Mouse (Mus musculus): ENCODE data around the gene Top2a. TPM values are rescaled to one million over a fixed set of nuclear protein-coding genes. Genes with fewer than 3 reads are reported as not detected.
"Not testable (repeated sequence)": the region's sequence is repeated elsewhere in the genome, so short reads cannot be mapped to it uniquely, and the experiment has no call there.

Top2a gene
- total and polyA plus RNA-seq, 3 experiments, result 385 to 444 (median 400) TPM

DNA sequence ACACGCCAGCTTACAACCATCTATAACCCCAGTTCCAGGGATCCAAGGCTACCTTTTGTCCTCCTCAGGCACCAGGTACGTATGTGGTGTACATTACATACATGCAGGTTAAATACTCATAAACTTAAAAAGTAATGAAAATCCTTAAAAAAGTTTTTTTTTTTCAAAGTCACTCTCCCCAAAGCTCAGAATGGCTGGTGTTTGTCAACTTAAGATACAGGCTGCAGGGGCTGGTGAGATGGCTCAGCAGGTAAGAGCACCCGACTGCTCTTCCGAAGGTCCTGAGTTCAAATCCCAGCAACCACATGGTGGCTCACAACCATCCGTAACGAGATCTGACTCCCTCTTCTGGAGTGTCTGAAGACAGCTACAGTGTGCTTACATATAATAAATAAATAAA, 35.7 kb downstream of the Top2a start:
- DNase-seq (ENCODE audit: extremely low read depth); H3K27ac ChIP-seq (ENCODE audit: insufficient read depth, low read depth); in situ Hi-C loops (cut with MboI; ENCODE audit: low pct_ligation_motif_present, low pct_unique_long_range_greater_than_20kb, low sequenced_read_pairs); H3K4me2 ChIP-seq (ENCODE audit: insufficient read depth, low read depth, poor library complexity, severe bottlenecking); H3K9me3 ChIP-seq (replicated peaks; ENCODE audit: low read length); H3K4me1 ChIP-seq (ENCODE audit: control insufficient read depth in 1 of 2, insufficient read depth in 2 of 2); H3K79me2 ChIP-seq (replicated peaks; ENCODE audit: control insufficient read depth, extremely low read depth, insufficient read depth, poor library complexity, severe bottlenecking); H3K4me3 ChIP-seq (replicated peaks in 1 of 3; ENCODE audit: low read depth in 2 of 3, low read length in 2 of 3, poor library complexity in 1 of 3); dilution Hi-C loops (cut with MboI; ENCODE audit: extremely low pct_ligation_motif_present, extremely low pct_unique_long_range_greater_than_20kb, low sequenced_read_pairs); H3K9ac ChIP-seq (ENCODE audit: insufficient read depth, low read depth); H3K27me3 ChIP-seq (replicated peaks): not testable (repeated sequence)
- peaks cover 29 to 57% of the 10 kb centered on the region in 2 experiments for H3K36me3 ChIP-seq (replicated peaks in 1 of 2; ENCODE audit: control insufficient read depth in 1 of 2, insufficient read depth in 1 of 2, low read length in 1 of 2)
- TF ChIP-seq TBP (conservative IDR thresholded peaks at IDR 0.05; ENCODE audit: low read depth, low read length), result 0 out of 2 replicates have a peak, but pooled peaks have one; percentile 53

DNA sequence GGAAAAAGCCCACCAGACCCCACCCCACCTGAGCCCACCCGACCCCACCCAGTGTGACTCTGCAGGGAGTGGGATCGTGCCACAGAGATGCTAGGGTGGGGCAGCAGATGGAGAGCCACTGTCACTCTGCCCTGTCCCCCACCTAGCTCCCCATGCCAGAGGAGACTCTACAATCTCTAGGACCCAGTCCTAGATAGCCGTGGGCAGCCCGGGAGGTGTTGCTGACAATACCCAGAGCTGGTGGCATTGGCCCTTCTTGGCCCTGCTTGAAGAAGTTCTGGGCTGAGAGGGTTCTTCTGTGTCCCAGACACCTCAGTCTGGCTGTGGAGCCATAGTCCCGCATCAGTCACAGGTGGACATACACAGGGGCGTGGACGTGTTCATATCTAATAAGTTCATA, 38.4 kb downstream of the Top2a start:
- Histone ChIP-seq H3K79me2 (replicated peaks; ENCODE audit: control insufficient read depth, extremely low read depth, insufficient read depth, poor library complexity, severe bottlenecking) (no peaks in the 10 kb centered on the region), H3K27ac (ENCODE audit: insufficient read depth, low read depth) (no peak overlapping the region), H3K36me3 (replicated peaks in 1 of 2; ENCODE audit: control insufficient read depth in 1 of 2, insufficient read depth in 1 of 2, low read length in 1 of 2) (peaks cover 11 to 34% of the 10 kb centered on the region in 2 experiments), H3K9me3 (replicated peaks; ENCODE audit: low read length) (peaks cover 5% of the 10 kb centered on the region), H3K27me3 (replicated peaks) (peaks cover 27% of the 10 kb centered on the region), H3K4me1 (ENCODE audit: control insufficient read depth in 1 of 2, insufficient read depth in 2 of 2) (peaks cover 4 to 11% of the 10 kb centered on the region in 2 experiments), H3K4me2 (ENCODE audit: insufficient read depth, low read depth, poor library complexity, severe bottlenecking) (no peak overlapping the region), H3K4me3 (replicated peaks in 1 of 3; ENCODE audit: low read depth in 2 of 3, low read length in 2 of 3, poor library complexity in 1 of 3) (no peak overlapping the region), H3K9ac (ENCODE audit: insufficient read depth, low read depth) (no peak overlapping the region)
- in situ Hi-C loops (cut with MboI; ENCODE audit: low pct_ligation_motif_present, low pct_unique_long_range_greater_than_20kb, low sequenced_read_pairs), result no loop called here
- dilution Hi-C loops (cut with MboI; ENCODE audit: extremely low pct_ligation_motif_present, extremely low pct_unique_long_range_greater_than_20kb, low sequenced_read_pairs), result no loop called here
- no peak for TF ChIP-seq ZMIZ1 (IDR thresholded peaks at IDR 0.05; ENCODE audit: low read depth, low read length)
- TF ChIP-seq MYC (IDR thresholded peaks at IDR 0.05; ENCODE audit: low read depth, low read length), result no peak
- TF ChIP-seq EP300 (IDR thresholded peaks at IDR 0.05; ENCODE audit: low read length), result no peak
- no peak for TF ChIP-seq MAZ (IDR thresholded peaks at IDR 0.05; ENCODE audit: low read depth, low read length)
- no peak for TF ChIP-seq ETS1 (conservative IDR thresholded peaks at IDR 0.05; ENCODE audit: low read depth, low read length)
- no peak for TF ChIP-seq POLR2AphosphoS2 (IDR thresholded peaks at IDR 0.05; ENCODE audit: low read depth, low read length)
- no peak for TF ChIP-seq ZKSCAN1 (IDR thresholded peaks at IDR 0.05; ENCODE audit: borderline replicate concordance, low read depth, low read length)
- no peak for TF ChIP-seq MXI1 (IDR thresholded peaks at IDR 0.05; ENCODE audit: low read depth, low read length)
- TF ChIP-seq ZNF384 (IDR thresholded peaks at IDR 0.05; ENCODE audit: low read depth, low read length), result no peak
- TF ChIP-seq BHLHE40 (IDR thresholded peaks at IDR 0.05; ENCODE audit: low read depth, low read length), result no peak
- TF ChIP-seq PAX5 (IDR thresholded peaks at IDR 0.05; ENCODE audit: low read length), result no peak
- TF ChIP-seq KAT2A (IDR thresholded peaks at IDR 0.05; ENCODE audit: insufficient replicate concordance, low read length), result no peak
- TF ChIP-seq E2F4 (IDR thresholded peaks at IDR 0.05; ENCODE audit: insufficient replicate concordance, low read depth, low read length), result no peak
- TF ChIP-seq NELFE (IDR thresholded peaks at IDR 0.05; ENCODE audit: low read depth, low read length), result no peak
- TF ChIP-seq MAX (IDR thresholded peaks at IDR 0.05; ENCODE audit: low read length), result no peak
- no peak for DNase-seq (ENCODE audit: extremely low read depth)

Data from CH12.LX (cell line).